Mouse (Mus musculus): ENCODE measurements at regions not wholly inside any gene's neighbourhood (a gene's known extent, or its start where the extent isn't known, plus 50 kb on each side); places are given as distances from the start of the nearest gene placed in this dataset.

DNA sequence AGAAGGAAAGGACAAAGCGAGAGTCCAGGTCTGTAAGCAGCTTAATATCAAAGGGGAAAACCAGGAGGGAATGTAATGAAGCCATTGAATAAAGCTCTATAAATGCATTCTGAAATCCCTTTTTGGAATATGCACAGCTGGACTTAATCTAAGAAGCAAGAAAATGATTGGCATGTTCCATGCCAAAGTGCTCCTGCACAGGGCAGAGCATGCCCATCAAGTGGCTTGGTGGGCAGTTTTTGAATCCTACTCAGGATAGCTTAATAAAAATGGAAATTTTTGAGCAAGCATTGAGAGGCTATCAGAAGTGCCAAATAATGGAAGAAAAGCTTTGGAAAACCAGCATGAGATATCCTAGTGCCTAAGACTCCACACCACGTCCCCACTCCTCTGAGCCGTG, 466.1 kb downstream of the Epm2a start:
- DNase-seq: no peak

DNA sequence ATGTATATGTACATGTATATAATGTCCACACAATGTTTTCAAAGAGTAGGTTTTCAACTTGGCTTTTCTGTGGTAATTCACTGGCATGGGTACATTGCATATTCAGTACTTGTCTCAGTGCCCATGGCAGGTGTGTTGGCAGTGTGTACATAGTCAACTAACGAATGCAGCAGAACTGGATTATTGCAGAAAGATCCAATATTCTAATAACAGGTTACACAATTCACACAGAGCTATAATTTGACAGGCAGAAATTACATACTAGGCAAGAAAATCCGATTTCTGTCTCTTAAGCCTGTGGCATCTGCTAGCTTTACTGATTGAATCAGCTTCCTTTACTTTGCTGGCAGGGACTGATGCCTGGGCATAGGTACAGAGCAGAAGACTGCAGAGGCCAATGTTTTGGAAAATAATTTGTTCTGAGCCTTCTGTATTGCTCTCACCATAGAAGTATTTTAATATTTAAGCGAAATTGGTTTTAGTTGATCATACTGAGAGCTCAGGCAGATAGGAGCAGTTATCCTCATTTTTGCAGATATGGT, 479.3 kb downstream of the Epm2a start:
- WGBS: 48% methylated on average over 3 of the region's 3 CpGs
- no peak overlapping the region for H3K4me2 ChIP-seq (ENCODE audit: low read depth)
- H3K9me3 ChIP-seq (ENCODE audit: low read length): no peaks in the 10 kb centered on the region
- ATAC-seq (peak; percentile 66), DNase-seq (peak; percentile 22)
- H3K4me3 ChIP-seq (ENCODE audit: low read depth, low read length): no peak overlapping the region
- H3K36me3 ChIP-seq (ENCODE audit: insufficient read depth): no peaks in the 10 kb centered on the region
- no peaks in the 10 kb centered on the region for H3K27me3 ChIP-seq (ENCODE audit: insufficient read depth, low read length)
- H3K9ac ChIP-seq: no peak overlapping the region
- TF ChIP-seq CTCF (IDR thresholded peaks at IDR 0.05; ENCODE audit: low read depth): no peak
- H3K27ac ChIP-seq (ENCODE audit: low read depth, low read length): no peak overlapping the region
- H3K4me1 ChIP-seq (ENCODE audit: insufficient read depth): no peaks in the 10 kb centered on the region

More for the DNA sequence above, 466.1 kb downstream of the Epm2a start:
- no peak overlapping the region for H3K4me2 ChIP-seq (ENCODE audit: low read depth)
- H3K27ac ChIP-seq (ENCODE audit: low read depth, low read length): no peak overlapping the region
- H3K36me3 ChIP-seq (ENCODE audit: insufficient read depth): no peaks in the 10 kb centered on the region
- H3K27me3 ChIP-seq (ENCODE audit: insufficient read depth, low read length): no peaks in the 10 kb centered on the region
- no peaks in the 10 kb centered on the region for H3K9me3 ChIP-seq (ENCODE audit: low read length)
- no peak overlapping the region for H3K9ac ChIP-seq
- no peak for TF ChIP-seq CTCF (IDR thresholded peaks at IDR 0.05; ENCODE audit: low read depth)
- 58% methylated on average over 3 of the region's 3 CpGs for WGBS
- no peaks in the 10 kb centered on the region for H3K4me1 ChIP-seq (ENCODE audit: insufficient read depth)
- ATAC-seq: no peak
- no peak overlapping the region for H3K4me3 ChIP-seq (ENCODE audit: low read depth, low read length)

DNA sequence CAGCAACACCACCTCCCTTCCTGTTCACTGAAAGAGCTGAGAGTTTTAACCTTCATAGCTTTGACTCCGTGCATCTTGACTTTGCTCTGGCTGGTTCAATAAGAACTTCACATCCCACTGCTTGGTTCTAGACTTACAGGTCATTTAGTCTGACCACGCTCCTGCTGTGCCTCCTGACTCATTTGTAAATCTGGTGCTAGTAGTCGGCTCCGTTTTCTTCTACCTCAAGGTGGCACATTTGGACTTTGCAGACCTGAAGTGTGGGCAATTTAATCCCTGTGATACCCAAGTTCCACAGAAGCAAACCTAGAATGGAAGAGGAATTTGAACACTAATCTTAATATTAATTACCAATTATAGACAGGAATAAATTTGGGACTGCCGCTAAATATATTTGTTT, 497.9 kb downstream of the Epm2a start:
- Histone ChIP-seq H3K27ac (ENCODE audit: low read depth, low read length) (no peak overlapping the region), H3K4me1 (ENCODE audit: insufficient read depth) (no peaks in the 10 kb centered on the region), H3K4me3 (ENCODE audit: low read depth, low read length) (no peak overlapping the region), H3K27me3 (ENCODE audit: insufficient read depth, low read length) (no peaks in the 10 kb centered on the region), H3K9ac (no peak overlapping the region), H3K36me3 (ENCODE audit: insufficient read depth) (no peaks in the 10 kb centered on the region), H3K9me3 (ENCODE audit: low read length) (no peaks in the 10 kb centered on the region), H3K4me2 (ENCODE audit: low read depth) (no peak overlapping the region)
- DNase-seq (no peak), ATAC-seq (no peak)
- TF ChIP-seq CTCF (IDR thresholded peaks at IDR 0.05; ENCODE audit: low read depth): no peak
- WGBS: 70% methylated on average over 5 of the region's 5 CpGs

DNA sequence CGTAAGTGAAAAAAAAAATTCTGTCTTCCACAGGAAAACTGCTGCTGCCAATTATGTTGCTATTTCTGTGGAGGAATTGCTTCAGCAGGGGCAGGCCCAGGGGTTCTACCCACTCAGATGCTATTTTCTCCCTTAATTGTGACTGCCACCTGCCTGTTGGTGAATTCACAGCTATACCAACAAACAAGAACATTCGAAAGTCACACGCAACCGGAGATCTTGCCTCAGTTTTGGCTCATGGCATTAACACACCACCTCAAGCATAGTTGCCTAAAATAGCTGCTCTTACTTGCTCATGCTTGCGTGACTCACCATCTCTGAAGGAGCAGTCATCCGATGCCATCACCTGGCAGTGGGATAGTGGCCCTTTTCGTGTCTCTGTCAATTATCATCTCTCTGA, 498.3 kb downstream of the Epm2a start:
- Histone ChIP-seq H3K27ac (ENCODE audit: low read depth, low read length) (no peak overlapping the region), H3K36me3 (ENCODE audit: insufficient read depth) (no peaks in the 10 kb centered on the region), H3K9ac (no peak overlapping the region), H3K27me3 (ENCODE audit: insufficient read depth, low read length) (no peaks in the 10 kb centered on the region), H3K9me3 (ENCODE audit: low read length) (no peaks in the 10 kb centered on the region), H3K4me2 (ENCODE audit: low read depth) (no peak overlapping the region), H3K4me3 (ENCODE audit: low read depth, low read length) (no peak overlapping the region), H3K4me1 (ENCODE audit: insufficient read depth) (no peaks in the 10 kb centered on the region)
- 82% methylated on average over 7 of the region's 7 CpGs for WGBS
- TF ChIP-seq CTCF (IDR thresholded peaks at IDR 0.05; ENCODE audit: low read depth): no peak
- DNase-seq: no peak
- no peak for ATAC-seq

DNA sequence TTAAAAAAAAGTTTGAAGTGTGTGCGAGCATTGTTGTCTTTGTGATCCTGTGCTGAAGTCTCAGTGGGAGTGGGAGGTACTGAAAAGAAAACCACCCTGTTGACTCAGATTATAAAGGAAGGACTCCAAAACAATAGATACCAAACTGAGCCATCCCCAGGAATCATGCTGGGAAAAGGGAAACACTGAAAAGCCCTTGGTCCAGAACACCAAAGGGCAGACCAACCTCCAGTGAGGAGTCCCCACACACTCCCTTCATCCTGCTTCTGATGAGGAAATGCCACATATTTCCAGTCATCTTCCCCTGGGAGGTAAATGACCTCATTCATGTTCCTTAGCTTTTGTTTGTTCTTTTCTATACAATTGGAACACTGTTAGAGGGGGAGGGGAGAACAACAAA, 502.9 kb downstream of the Epm2a start:
- Histone ChIP-seq H3K9ac (no peak overlapping the region), H3K4me2 (ENCODE audit: low read depth) (no peak overlapping the region), H3K4me1 (ENCODE audit: insufficient read depth) (no peaks in the 10 kb centered on the region), H3K4me3 (ENCODE audit: low read depth, low read length) (no peak overlapping the region), H3K9me3 (ENCODE audit: low read length) (no peaks in the 10 kb centered on the region), H3K27me3 (ENCODE audit: insufficient read depth, low read length) (no peaks in the 10 kb centered on the region), H3K27ac (ENCODE audit: low read depth, low read length) (no peak overlapping the region), H3K36me3 (ENCODE audit: insufficient read depth) (no peaks in the 10 kb centered on the region)
- 48% methylated on average over 1 of the region's 1 CpGs for WGBS
- no peak for TF ChIP-seq CTCF (IDR thresholded peaks at IDR 0.05; ENCODE audit: low read depth)
- no peak for DNase-seq
- ATAC-seq: no peak

DNA sequence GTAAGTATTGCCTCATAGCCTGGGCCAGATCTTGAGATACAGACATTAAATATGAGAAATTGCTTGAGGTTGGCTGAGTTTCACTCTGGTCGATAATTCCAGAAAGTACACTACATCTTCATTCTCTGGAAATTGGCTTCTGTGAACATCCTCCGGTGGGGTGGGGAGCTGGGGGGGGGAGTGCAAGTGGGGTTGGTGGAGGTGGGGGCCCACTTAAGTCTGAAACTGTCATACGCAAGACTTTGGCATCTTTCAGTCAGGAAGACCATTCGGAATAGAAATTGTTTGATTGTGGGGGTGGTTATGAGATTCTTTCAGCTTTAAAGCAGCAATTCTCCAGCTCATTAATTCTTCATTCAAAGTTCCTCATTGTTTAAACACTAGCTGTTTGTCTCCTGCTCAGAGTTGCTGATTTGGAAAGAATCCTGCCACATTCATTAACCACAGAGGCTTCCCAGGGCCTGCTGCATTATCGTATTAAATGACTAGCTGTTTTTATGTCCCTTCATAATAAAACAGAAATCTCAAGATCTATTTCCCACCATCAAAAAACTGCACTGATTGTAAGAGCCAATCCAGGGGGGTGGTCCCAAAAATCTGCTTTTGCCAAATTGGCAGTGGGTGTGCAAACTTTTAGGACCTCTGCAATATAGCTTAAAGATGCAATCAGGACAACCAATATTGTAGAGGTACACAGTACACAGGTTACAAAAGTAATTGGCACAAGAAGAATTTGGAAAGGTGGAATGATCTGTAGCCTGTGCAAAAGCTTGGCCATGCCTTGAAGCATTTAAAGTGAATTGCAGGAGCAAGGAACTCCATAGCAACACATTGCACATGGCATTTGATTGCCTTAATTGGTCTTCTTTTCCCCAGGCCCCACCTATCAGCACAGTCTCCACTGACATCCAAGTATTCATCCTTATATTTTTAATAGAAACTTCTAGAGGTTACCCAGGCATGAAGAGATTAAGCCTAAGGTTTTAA, 532.2 kb downstream of the Epm2a start:
- Histone ChIP-seq H3K4me3 (ENCODE audit: low read depth, low read length) (no peak overlapping the region), H3K27ac (ENCODE audit: low read depth, low read length) (no peak overlapping the region), H3K4me1 (ENCODE audit: insufficient read depth) (no peaks in the 10 kb centered on the region), H3K9ac (no peak overlapping the region), H3K36me3 (ENCODE audit: insufficient read depth) (no peaks in the 10 kb centered on the region), H3K27me3 (ENCODE audit: insufficient read depth, low read length) (no peaks in the 10 kb centered on the region), H3K9me3 (ENCODE audit: low read length) (no peaks in the 10 kb centered on the region), H3K4me2 (ENCODE audit: low read depth) (no peak overlapping the region)
- WGBS: 10% methylated on average over 5 of the region's 5 CpGs
- ATAC-seq (peak; percentile 83), DNase-seq (no peak)
- no peak for TF ChIP-seq CTCF (IDR thresholded peaks at IDR 0.05; ENCODE audit: low read depth)

DNA sequence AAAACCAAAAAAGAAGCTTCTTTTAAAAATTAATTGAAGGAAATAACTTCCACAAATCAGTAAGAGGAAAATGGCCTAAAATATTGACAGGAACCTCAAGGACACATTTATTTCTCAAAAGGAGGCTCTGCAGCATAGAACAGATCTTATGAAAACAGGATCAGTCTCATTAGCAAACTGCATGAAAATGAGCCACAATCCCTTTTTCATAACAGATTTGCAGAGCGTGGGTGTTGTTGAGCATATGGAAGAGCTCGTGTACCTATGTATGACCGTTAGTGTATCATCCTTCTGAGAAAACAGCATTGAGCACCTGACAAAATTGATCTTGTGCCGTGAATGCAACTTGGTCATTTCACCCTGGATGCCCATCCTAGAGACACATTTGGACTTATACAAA, 543.0 kb downstream of the Epm2a start:
- 88% methylated on average over 4 of the region's 4 CpGs for WGBS
- no peaks in the 10 kb centered on the region for H3K27me3 ChIP-seq (ENCODE audit: insufficient read depth, low read length)
- H3K9me3 ChIP-seq (ENCODE audit: low read length): no peaks in the 10 kb centered on the region
- H3K4me1 ChIP-seq (ENCODE audit: insufficient read depth): no peaks in the 10 kb centered on the region
- TF ChIP-seq CTCF (IDR thresholded peaks at IDR 0.05; ENCODE audit: low read depth): no peak
- H3K27ac ChIP-seq (ENCODE audit: low read depth, low read length): no peak overlapping the region
- H3K9ac ChIP-seq: no peak overlapping the region
- no peak overlapping the region for H3K4me2 ChIP-seq (ENCODE audit: low read depth)
- no peak overlapping the region for H3K4me3 ChIP-seq (ENCODE audit: low read depth, low read length)
- no peak for DNase-seq
- H3K36me3 ChIP-seq (ENCODE audit: insufficient read depth): no peaks in the 10 kb centered on the region
- no peak for ATAC-seq
